Mouse (Mus musculus) MEL (cell line): Measurements from ENCODE around the gene Siglecg. TPM values are rescaled to one million over a fixed set of nuclear protein-coding genes. Genes with fewer than 3 reads are reported as not detected.

Experiments
- DNase-seq: peaks from one replicate; pipeline ENCODE4 v3.0.0; 2011; ENCODE audit warnings: low read depth, low spot score
- H3K27ac ChIP-seq: 2 replicates; pipeline ENCODE4 v1.5.1; 2012; ENCODE audit warnings: low read depth, mild to moderate bottlenecking, control low read depth, low read length, moderate library complexity; ENCODE audit not compliant: control insufficient read depth
- H3K27me3 ChIP-seq, 2 experiments: fragments of 150-350 bp in 1 of 2; sonication (generic) in 1 of 2; 2 replicates each; pipeline ENCODE4 v1.6.1; 2012; ENCODE audit warnings: low read length in 2 of 2, mild to moderate bottlenecking in 2 of 2, improper control_type of control experiment in 1 of 2, moderate library complexity in 1 of 2; ENCODE audit not compliant: insufficient read depth in 2 of 2, control insufficient read depth in 1 of 2
- H3K36me3 ChIP-seq, 2 experiments: 2 replicates each; pipeline ENCODE4 v1.6.1; 2012 to 2014; ENCODE audit warnings: low read length in 2 of 2, improper control_type of control experiment in 1 of 2, inconsistent platforms in 1 of 2, mild to moderate bottlenecking in 1 of 2; ENCODE audit not compliant: insufficient read depth in 2 of 2, control insufficient read depth in 1 of 2
- H3K4me1 ChIP-seq, 2 experiments: fragments of 150-350 bp in 1 of 2; sonication (generic) in 1 of 2; 2 replicates each; pipeline ENCODE4 v1.6.1; 2012; ENCODE audit warnings: low read length in 2 of 2, improper control_type of control experiment in 1 of 2, mild to moderate bottlenecking in 1 of 2; ENCODE audit not compliant: insufficient read depth in 2 of 2, control insufficient read depth in 1 of 2
- H3K4me3 ChIP-seq, 2 experiments: fragments of 150-350 bp in 1 of 2; sonication (generic) in 1 of 2; 2 replicates each; pipeline ENCODE4 v1.5.1; 2012; ENCODE audit warnings: low read depth in 2 of 2, low read length in 2 of 2, mild to moderate bottlenecking in 2 of 2, moderate library complexity in 2 of 2, control low read depth in 1 of 2, improper control_type of control experiment in 1 of 2; ENCODE audit not compliant: control insufficient read depth in 1 of 2, insufficient read depth in 1 of 2
- H3K79me2 ChIP-seq: 2 replicates; pipeline ENCODE4 v1.6.1; 2012; ENCODE audit warnings: mild to moderate bottlenecking, low read length, moderate library complexity; ENCODE audit not compliant: control insufficient read depth, poor library complexity, insufficient read depth
- H3K9ac ChIP-seq: 2 replicates; pipeline ENCODE4 v1.6.1; 2012; ENCODE audit warnings: low read depth, mild to moderate bottlenecking, control low read depth, low read length, moderate library complexity; ENCODE audit not compliant: control insufficient read depth, poor library complexity, severe bottlenecking
- H3K9me3 ChIP-seq: fragments of 150-350 bp; sonication (generic); replicated peaks from 2 replicates; pipeline ENCODE4 v1.6.1; 2012; ENCODE audit warnings: mild to moderate bottlenecking, low read length, improper control_type of control experiment, moderate library complexity; ENCODE audit not compliant: insufficient read depth
- BHLHE40 ChIP-seq: IDR thresholded peaks from 2 replicates; pipeline ENCODE4 v1.6.1; 2012; ENCODE audit warnings: low read depth, mild to moderate bottlenecking, inconsistent platforms, low read length, improper control_type of control experiment, borderline replicate concordance
- CHD1 ChIP-seq: IDR thresholded peaks from 2 replicates; pipeline ENCODE4 v1.6.1; 2012; ENCODE audit warnings: low read depth, mild to moderate bottlenecking, inconsistent platforms, low read length, improper control_type of control experiment
- ELF1 ChIP-seq: IDR thresholded peaks from 2 replicates; pipeline ENCODE4 v1.6.1; 2014; ENCODE audit warnings: low read depth, mild to moderate bottlenecking, inconsistent platforms, low read length, improper control_type of control experiment, moderate library complexity
- EP300 ChIP-seq, 2 experiments: IDR thresholded peaks; 2 replicates each; pipeline ENCODE4 v1.6.1; 2011; ENCODE audit warnings: improper control_type of control experiment in 2 of 2, low read length in 2 of 2, low read depth in 1 of 2, mild to moderate bottlenecking in 1 of 2
- ETS1 ChIP-seq: IDR thresholded peaks from 2 replicates; pipeline ENCODE4 v1.6.1; 2012; ENCODE audit warnings: low read depth, mild to moderate bottlenecking, inconsistent platforms, low read length, improper control_type of control experiment, moderate library complexity
- GABPA ChIP-seq: IDR thresholded peaks from 2 replicates; pipeline ENCODE4 v1.6.1; 2012; ENCODE audit warnings: low read depth, mild to moderate bottlenecking, inconsistent platforms, low read length, improper control_type of control experiment, moderate library complexity
- GATA1 ChIP-seq: IDR thresholded peaks from 2 replicates; pipeline ENCODE4 v1.6.1; 2011; ENCODE audit warnings: low read depth, low read length, improper control_type of control experiment
- HCFC1 ChIP-seq: IDR thresholded peaks from 2 replicates; pipeline ENCODE4 v1.6.1; 2012; ENCODE audit warnings: low read depth, mild to moderate bottlenecking, inconsistent platforms, low read length, improper control_type of control experiment, moderate library complexity
- JUND ChIP-seq: IDR thresholded peaks from 2 replicates; pipeline ENCODE4 v1.6.1; 2011; ENCODE audit warnings: low read depth, mild to moderate bottlenecking, improper control_type of control experiment, low read length
- MAFK ChIP-seq: IDR thresholded peaks from 2 replicates; pipeline ENCODE4 v1.6.1; 2011; ENCODE audit warnings: low read depth, mild to moderate bottlenecking, low read length, improper control_type of control experiment, borderline replicate concordance
- MAX ChIP-seq: IDR thresholded peaks from 2 replicates; pipeline ENCODE4 v1.6.1; 2011; ENCODE audit warnings: low read length, improper control_type of control experiment
- MAZ ChIP-seq: IDR thresholded peaks from 2 replicates; pipeline ENCODE4 v1.6.1; 2012; ENCODE audit warnings: low read depth, mild to moderate bottlenecking, inconsistent platforms, low read length, improper control_type of control experiment
- MEF2A ChIP-seq: IDR thresholded peaks from 2 replicates; pipeline ENCODE4 v1.6.1; 2014; ENCODE audit warnings: low read depth, mild to moderate bottlenecking, inconsistent platforms, low read length, improper control_type of control experiment; ENCODE audit not compliant: poor library complexity, insufficient replicate concordance, severe bottlenecking; ENCODE audit errors: extremely low read depth
- MXI1 ChIP-seq: IDR thresholded peaks from 2 replicates; pipeline ENCODE4 v1.6.1; 2011; ENCODE audit warnings: mild to moderate bottlenecking, low read depth, low read length, improper control_type of control experiment
- MYB ChIP-seq: IDR thresholded peaks from 2 replicates; pipeline ENCODE4 v1.6.1; 2011; ENCODE audit warnings: mild to moderate bottlenecking, low read depth, low read length, improper control_type of control experiment
- MYC ChIP-seq: IDR thresholded peaks from 2 replicates; pipeline ENCODE4 v1.6.1; 2011; ENCODE audit warnings: low read depth, mild to moderate bottlenecking, low read length, improper control_type of control experiment, moderate library complexity
- NELFE ChIP-seq: IDR thresholded peaks from 2 replicates; pipeline ENCODE4 v1.6.1; 2011; ENCODE audit warnings: low read depth, low read length, improper control_type of control experiment
- NRF1 ChIP-seq: IDR thresholded peaks from 2 replicates; pipeline ENCODE4 v1.6.1; 2014; ENCODE audit warnings: low read depth, mild to moderate bottlenecking, inconsistent platforms, low read length, improper control_type of control experiment, moderate library complexity; ENCODE audit not compliant: poor library complexity, insufficient read depth, severe bottlenecking
- POLR2A ChIP-seq, 2 experiments: IDR thresholded peaks; 2 replicates each; pipeline ENCODE4 v1.6.1; 2011 to 2012; ENCODE audit warnings: low read length in 2 of 2, mild to moderate bottlenecking in 2 of 2, control low read depth in 1 of 2, improper control_type of control experiment in 1 of 2, low read depth in 1 of 2, moderate library complexity in 1 of 2; ENCODE audit not compliant: control insufficient read depth in 1 of 2, insufficient read depth in 1 of 2, poor library complexity in 1 of 2
- POLR2AphosphoS2 ChIP-seq: IDR thresholded peaks from 2 replicates; pipeline ENCODE4 v1.6.1; 2011; ENCODE audit warnings: low read length, improper control_type of control experiment
- POLR2AphosphoS5 ChIP-seq: IDR thresholded peaks from 2 replicates; pipeline ENCODE4 v1.6.1; 2012; ENCODE audit warnings: low read depth, borderline replicate concordance, mild to moderate bottlenecking, inconsistent platforms, low read length, moderate library complexity, mixed read lengths
- RAD21 ChIP-seq: IDR thresholded peaks from 2 replicates; pipeline ENCODE4 v1.6.1; 2011; ENCODE audit warnings: mild to moderate bottlenecking, low read depth, low read length, improper control_type of control experiment
- RCOR1 ChIP-seq: IDR thresholded peaks from 2 replicates; pipeline ENCODE4 v1.6.1; 2012; ENCODE audit warnings: low read depth, mild to moderate bottlenecking, inconsistent platforms, low read length, improper control_type of control experiment
- SIN3A ChIP-seq: IDR thresholded peaks from 2 replicates; pipeline ENCODE4 v1.6.1; 2012; ENCODE audit warnings: low read length, improper control_type of control experiment, inconsistent platforms
- SMC3 ChIP-seq: IDR thresholded peaks from 2 replicates; pipeline ENCODE4 v1.6.1; 2011; ENCODE audit warnings: low read depth, low read length, improper control_type of control experiment
- TAL1 ChIP-seq: IDR thresholded peaks from 2 replicates; pipeline ENCODE4 v1.6.1; 2012; ENCODE audit warnings: mild to moderate bottlenecking, inconsistent platforms, low read length, moderate library complexity, mixed read lengths
- TBP ChIP-seq: IDR thresholded peaks from 2 replicates; pipeline ENCODE4 v1.8.0; 2011; ENCODE audit warnings: low read depth, low read length, improper control_type of control experiment
- TCF12 ChIP-seq: IDR thresholded peaks from 2 replicates; pipeline ENCODE4 v1.6.1; 2014; ENCODE audit warnings: low read depth, mild to moderate bottlenecking, inconsistent platforms, low read length, improper control_type of control experiment, moderate library complexity
- UBTF ChIP-seq: IDR thresholded peaks from 2 replicates; pipeline ENCODE4 v1.6.1; 2012; ENCODE audit warnings: low read depth, mild to moderate bottlenecking, inconsistent platforms, low read length, improper control_type of control experiment, moderate library complexity, borderline replicate concordance; ENCODE audit not compliant: insufficient read depth
- USF1 ChIP-seq: IDR thresholded peaks from 2 replicates; pipeline ENCODE4 v1.6.1; 2014; ENCODE audit warnings: low read depth, mild to moderate bottlenecking, inconsistent platforms, low read length, improper control_type of control experiment, moderate library complexity
- USF2 ChIP-seq, 2 experiments: IDR thresholded peaks; 2 replicates each; pipeline ENCODE4 v1.6.1; 2011 to 2012; ENCODE audit warnings: improper control_type of control experiment in 2 of 2, low read length in 2 of 2, borderline replicate concordance in 1 of 2, inconsistent platforms in 1 of 2, low read depth in 1 of 2, mild to moderate bottlenecking in 1 of 2; ENCODE audit not compliant: insufficient read depth in 1 of 2
- ZC3H11A ChIP-seq: IDR thresholded peaks from 2 replicates; pipeline ENCODE4 v1.6.1; 2012; ENCODE audit warnings: low read depth, mild to moderate bottlenecking, inconsistent platforms, low read length, improper control_type of control experiment
- ZKSCAN1 ChIP-seq: IDR thresholded peaks from 2 replicates; pipeline ENCODE4 v1.6.1; 2012; ENCODE audit warnings: low read depth, mild to moderate bottlenecking, inconsistent platforms, low read length, improper control_type of control experiment, moderate library complexity
- ZMIZ1 ChIP-seq: IDR thresholded peaks from 2 replicates; pipeline ENCODE4 v1.6.1; 2012; ENCODE audit warnings: low read depth, mild to moderate bottlenecking, inconsistent platforms, low read length, improper control_type of control experiment, moderate library complexity
- ZNF384 ChIP-seq: IDR thresholded peaks from 2 replicates; pipeline ENCODE4 v1.6.1; 2012; ENCODE audit warnings: low read depth, mild to moderate bottlenecking, inconsistent platforms, low read length, improper control_type of control experiment
- polyA plus RNA-seq, 2 experiments: library from polyadenylated mRNA; stranded (reverse) in 1 of 2; unstranded in 1 of 2; fragments of >175 nt in 1 of 2; fragments of >200 nt in 1 of 2; gene quantifications; 2 replicates each; pipeline versions ENCODE4 v1.2.1 to v1.2.4; 2012; ENCODE audit warnings: low replicate concordance in 2 of 2, low read depth in 1 of 2; ENCODE audit not compliant: insufficient read length in 2 of 2, insufficient read depth in 1 of 2, missing spikeins in 1 of 2
- total RNA-seq: library from RNA; depleted of rRNA; stranded (reverse); fragments of 300-350 nt; gene quantifications from 2 replicates; pipeline ENCODE4 v1.2.3, GENCODE M21; 2012

The Siglecg gene
- total and polyA plus RNA-seq, 3 experiments = not detected

GRCm38 (mm10) chr7:43443126-43443916 is 35.3 kb downstream of the Siglecg start:
- DNase-seq = peak; percentile 90
- Histone ChIP-seq H3K9me3 (no peaks in the 10 kb centered on the region), H3K79me2 (peaks cover 25% of the 10 kb centered on the region), H3K27me3 (no peaks in the 10 kb centered on the region), H3K4me3 (peak overlapping the region; percentile 61 to 70), H3K36me3 (peaks cover 0 to 18% of the 10 kb centered on the region in 2 experiments; a peak in 2 of 4 replicates), H3K4me1 (peaks cover 2 to 39% of the 10 kb centered on the region in 2 experiments; a peak in 2 of 4 replicates), H3K27ac (peak overlapping the region; percentile 73), H3K9ac (peak overlapping the region; percentile 82)
- TF ChIP-seq MEF2A = no peak
- peak; percentile 41; the same call in 1 of the 2 replicates for TF ChIP-seq MAX
- TF ChIP-seq EP300 (IDR thresholded peaks at IDR 0.05; ENCODE audit: low read depth in 1 of 2, low read length in 2 of 2) = no peak
- TF ChIP-seq TCF12 = peak; percentile 72
- TF ChIP-seq GABPA = no peak
- no peak; the same call in 1 of the 2 replicates for TF ChIP-seq POLR2AphosphoS2
- TF ChIP-seq NRF1 = no peak
- TF ChIP-seq ZC3H11A = no peak
- no peak for TF ChIP-seq ZNF384
- TF ChIP-seq ZMIZ1 = peak; percentile 85
- TF ChIP-seq USF2 (IDR thresholded peaks at IDR 0.05; ENCODE audit: borderline replicate concordance in 1 of 2, insufficient read depth in 1 of 2, low read depth in 1 of 2, low read length in 2 of 2) = no peak
- no peak for TF ChIP-seq CHD1
- peak; percentile 59 for TF ChIP-seq HCFC1
- 0 out of 2 replicates have a peak, but pooled peaks have one; percentile 7 for TF ChIP-seq MAZ
- TF ChIP-seq POLR2A (IDR thresholded peaks at IDR 0.05; ENCODE audit: control insufficient read depth in 1 of 2, insufficient read depth in 1 of 2, low read depth in 1 of 2, low read length in 2 of 2, poor library complexity in 1 of 2) = peak in 1 of 2 experiments; percentile 85; a peak in 3 of 4 replicates
- TF ChIP-seq MYB = no peak
- no peak for TF ChIP-seq RAD21
- TF ChIP-seq MAFK = no peak
- 0 out of 2 replicates have a peak, but pooled peaks have one; percentile 62 for TF ChIP-seq TBP
- no peak for TF ChIP-seq SMC3
- no peak for TF ChIP-seq USF1
- peak; percentile 11; the same call in 1 of the 2 replicates for TF ChIP-seq MYC
- no peak for TF ChIP-seq GATA1
- TF ChIP-seq ZKSCAN1 = no peak
- peak; percentile 74 for TF ChIP-seq SIN3A
- no peak for TF ChIP-seq TAL1
- TF ChIP-seq JUND = no peak
- no peak for TF ChIP-seq BHLHE40
- TF ChIP-seq UBTF = no peak
- peak; percentile 28; the same call in 1 of the 2 replicates for TF ChIP-seq ETS1
- TF ChIP-seq NELFE = peak; percentile 81
- no peak for TF ChIP-seq RCOR1
- TF ChIP-seq POLR2AphosphoS5 = peak; percentile 73; the same call in 1 of the 2 replicates
- TF ChIP-seq MXI1 = 0 out of 2 replicates have a peak, but pooled peaks have one; percentile 24
- TF ChIP-seq ELF1 = peak; percentile 89
